ENCODE assay signal across 8 mouse cellular contexts in the genomic region with DNA sequence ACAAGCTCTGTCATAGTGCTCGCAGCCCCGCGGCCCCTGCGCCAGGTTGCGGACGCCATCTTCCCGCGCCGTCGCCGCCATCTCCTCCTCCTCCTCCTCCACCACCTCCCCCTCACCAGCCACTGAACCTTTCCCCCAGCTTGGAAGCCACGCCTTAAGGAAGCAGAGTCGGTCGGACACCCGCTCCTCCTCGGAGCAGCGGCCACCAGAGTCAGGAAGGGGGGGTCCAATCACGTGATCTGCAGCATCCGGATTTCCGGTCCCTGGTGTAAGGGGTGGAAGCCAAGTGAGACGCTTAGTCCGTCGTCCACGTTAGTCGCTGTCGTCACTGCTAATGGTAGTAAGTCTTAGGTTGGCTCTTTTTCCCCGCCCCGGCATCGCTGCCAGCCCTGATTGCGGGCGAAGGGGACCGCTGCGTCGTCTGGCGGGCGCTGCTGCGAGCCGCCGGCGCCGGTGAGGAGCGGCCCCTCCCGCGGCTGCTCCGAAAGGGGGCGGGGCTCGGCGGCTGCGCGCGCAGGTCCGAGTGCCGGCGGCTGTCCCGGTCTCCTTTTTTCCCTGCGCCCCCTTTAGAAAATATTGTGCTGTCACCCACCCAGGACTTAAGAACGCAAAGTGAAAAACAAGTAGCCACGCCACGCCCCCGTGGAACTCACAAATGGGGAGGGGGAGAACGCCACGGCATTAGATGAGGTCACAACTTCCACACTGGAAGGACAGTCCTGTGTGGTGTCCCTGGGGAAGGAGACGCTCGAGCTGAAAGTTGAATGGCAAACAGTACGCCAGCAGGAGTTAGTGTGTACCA. TPM values are rescaled to one million over a fixed set of nuclear protein-coding genes. Genes with fewer than 3 reads are reported as not detected.
A peak's percentile ranks its signal among the peaks of the same experiment; 100 is the strongest.
DNase-seq lines count a peak whose midpoint lies in the region; ATAC-seq and TF ChIP-seq lines count a peak whose summit lies in the region.

A gene (minus strand): TSS at position 430 of the 802 bp plus-strand sequence.

- peak; percentile 99 for DNase-seq in 3T3-L1 (ENCODE audit: low read depth, low spot score)
- DNase-seq in adrenal gland, postnatal 4 days (ENCODE audit: low spot score in 2 of 2), result peak; percentile 80 to 94
- peak; percentile 98 for DNase-seq in embryonic facial prominence, embryonic 14.5 days (ENCODE audit: low spot score)
- peak; percentile 95 to 97 for DNase-seq in heart, adult 2 months
- peak; percentile 97 to 98 for DNase-seq in kidney, adult 8-10 months
- DNase-seq in spleen, postnatal 10 days (ENCODE audit: low spot score in 2 of 2), result peak; percentile 97

- peak within 1 kb of the TSS; percentile 58 for H3K4me2 ChIP-seq in embryonic facial prominence, embryonic 14.5 days (ENCODE audit: low read depth, low read length)
- peak within 1 kb of the TSS; percentile 66 for H3K4me2 ChIP-seq in limb, embryonic 13.5 days (replicated peaks)
- peak within 1 kb of the TSS; percentile 75 for H3K4me2 ChIP-seq in midbrain, embryonic 16.5 days (ENCODE audit: low read length)

- no peaks in the 10 kb centered on the region for H3K27me3 ChIP-seq in embryonic facial prominence, embryonic 14.5 days (replicated peaks; ENCODE audit: control insufficient read depth, insufficient read depth, low read length)
- H3K27me3 ChIP-seq in heart, adult 2 months (ENCODE audit: control insufficient read depth, insufficient read depth, low read length), result no peaks in the 10 kb centered on the region
- no peaks in the 10 kb centered on the region for H3K27me3 ChIP-seq in limb, embryonic 13.5 days
- H3K27me3 ChIP-seq in midbrain, embryonic 16.5 days (ENCODE audit: control insufficient read depth, insufficient read depth, low read depth, low read length), result no peaks in the 10 kb centered on the region

- no peak; the same call in 1 of the 2 replicates for TF ChIP-seq CTCF in heart, adult 2 months (IDR thresholded peaks at IDR 0.05)

- peak within 1 kb of the TSS; percentile 80 for H3K9ac ChIP-seq in embryonic facial prominence, embryonic 14.5 days (ENCODE audit: low read depth, low read length)
- H3K9ac ChIP-seq in heart, adult 2 months (ENCODE audit: low read depth, low read length), result peak within 1 kb of the TSS; percentile 83
- peak within 1 kb of the TSS; percentile 79 for H3K9ac ChIP-seq in limb, embryonic 13.5 days
- H3K9ac ChIP-seq in midbrain, embryonic 16.5 days (ENCODE audit: low read depth, low read length), result peak within 1 kb of the TSS; percentile 87

- intact Hi-C loops in heart, adult 2 months (cut with DNase I), result loop anchor here (2.0 to 10.0 kb wide), 4 partner anchors 80 to 542 kb away; a partner anchor contains a TSS

- peaks cover 5% of the 10 kb centered on the region; the same call in 1 of the 2 replicates for H3K79me2 ChIP-seq in heart, adult 2 months (replicated peaks; ENCODE audit: control insufficient read depth, insufficient read depth, low read length)

- H3K27ac ChIP-seq in embryonic facial prominence, embryonic 14.5 days (replicated peaks; ENCODE audit: low read depth, low read length), result peak within 1 kb of the TSS; percentile 96
- peak within 1 kb of the TSS; percentile 99 for H3K27ac ChIP-seq in heart, adult 2 months
- H3K27ac ChIP-seq in limb, embryonic 13.5 days, result peak within 1 kb of the TSS; percentile 98
- H3K27ac ChIP-seq in midbrain, embryonic 16.5 days (ENCODE audit: low read length), result peak within 1 kb of the TSS; percentile 99

- peak; percentile 86 for TF ChIP-seq POLR2A in heart, adult 2 months (IDR thresholded peaks at IDR 0.05; ENCODE audit: insufficient read depth, low read depth, low read length)

- peaks cover 2% of the 10 kb centered on the region; the same call in 1 of the 2 replicates for H3K36me3 ChIP-seq in embryonic facial prominence, embryonic 14.5 days (ENCODE audit: control insufficient read depth, insufficient read depth, low read length)
- peaks cover 20% of the 10 kb centered on the region for H3K36me3 ChIP-seq in heart, adult 2 months (ENCODE audit: control insufficient read depth, insufficient read depth, low read length)
- H3K36me3 ChIP-seq in limb, embryonic 13.5 days, result peaks cover 4% of the 10 kb centered on the region
- H3K36me3 ChIP-seq in midbrain, embryonic 16.5 days (ENCODE audit: control insufficient read depth, insufficient read depth, low read length), result no peaks in the 10 kb centered on the region

- peak; percentile 96 for ATAC-seq in embryonic facial prominence, embryonic 14.5 days (ENCODE audit: low read depth)
- peak; percentile 97 for ATAC-seq in limb, embryonic 13.5 days (ENCODE audit: low FRiP score, low read depth)
- ATAC-seq in midbrain, embryonic 16.5 days, result peak; percentile 98

- under 1% methylated on average over 56 of the region's 65 CpGs for WGBS in embryonic facial prominence, embryonic 14.5 days
- WGBS in heart, adult 2 months, result under 1% methylated on average over 65 of the region's 65 CpGs
- WGBS in limb, embryonic 13.5 days, result under 1% methylated on average over 64 of the region's 65 CpGs
- under 1% methylated on average over 65 of the region's 65 CpGs for WGBS in midbrain, embryonic 16.5 days

- H3K9me3 ChIP-seq in embryonic facial prominence, embryonic 14.5 days (ENCODE audit: control insufficient read depth, low read length), result no peaks in the 10 kb centered on the region
- no peaks in the 10 kb centered on the region for H3K9me3 ChIP-seq in limb, embryonic 13.5 days
- no peaks in the 10 kb centered on the region for H3K9me3 ChIP-seq in midbrain, embryonic 16.5 days (replicated peaks; ENCODE audit: control insufficient read depth, low read length, poor library complexity, severe bottlenecking)

- H3K4me3 ChIP-seq in embryonic facial prominence, embryonic 14.5 days (ENCODE audit: low read depth, low read length), result peak within 1 kb of the TSS; percentile 73
- H3K4me3 ChIP-seq in heart, adult 2 months, result peak within 1 kb of the TSS; percentile 83
- peak within 1 kb of the TSS; percentile 74 for H3K4me3 ChIP-seq in limb, embryonic 13.5 days
- peak within 1 kb of the TSS; percentile 78 for H3K4me3 ChIP-seq in midbrain, embryonic 16.5 days (ENCODE audit: low read depth, low read length)

- peaks cover 19% of the 10 kb centered on the region for H3K4me1 ChIP-seq in embryonic facial prominence, embryonic 14.5 days (ENCODE audit: control insufficient read depth, insufficient read depth, low read length)
- peaks cover 8% of the 10 kb centered on the region for H3K4me1 ChIP-seq in heart, adult 2 months (ENCODE audit: control insufficient read depth, insufficient read depth, low read length)
- H3K4me1 ChIP-seq in limb, embryonic 13.5 days, result peaks cover 23% of the 10 kb centered on the region
- peaks cover 28% of the 10 kb centered on the region for H3K4me1 ChIP-seq in midbrain, embryonic 16.5 days (ENCODE audit: control insufficient read depth, insufficient read depth, low read length)

- peak; percentile 73 for TF ChIP-seq EP300 in heart, adult 2 months (IDR thresholded peaks at IDR 0.05; ENCODE audit: insufficient read depth, low read depth, low read length)

RNA-seq across cellular contexts. Expression of the gene that starts here (rescaled TPM):
- total RNA-seq in adrenal gland, postnatal 4 days (2021), result 10 to 100 TPM; 78.8 to 79.2 TPM
- polyA plus RNA-seq in embryonic facial prominence, embryonic 14.5 days (2014; fragmentation: Nextera tagmentation; extraction: Ambion mirVana), result 38.7 and 40.4 TPM in 2 replicates
- total RNA-seq in heart, adult 2 months (2021), result 10 to 100 TPM; 26.9 to 33.0 TPM
- 21.8 and 41.1 TPM in 2 replicates for polyA plus RNA-seq in heart, adult 2 months (2012; rRNA removed)
- polyA plus RNA-seq in limb, embryonic 13.5 days (2015; fragmentation: Nextera tagmentation; extraction: Ambion mirVana), result 81.9 and 83.6 TPM in 2 replicates
- polyA plus RNA-seq in midbrain, embryonic 16.5 days (2015; fragmentation: Nextera tagmentation; extraction: Ambion mirVana), result 70.8 and 76.9 TPM in 2 replicates

Comparison
In these comparisons a context has a peak if more than half of its experiments do, and no peak if none do; other contexts are left out.
1. Peak in every context shown above with its lines: DNase-seq, ATAC-seq, H3K4me3 ChIP-seq and H3K27ac ChIP-seq.